Mouse (Mus musculus) myocyte (in vitro differentiated cells): ENCODE data around the gene Mss51.

Source experiments
- E2F4 ChIP-seq: IDR thresholded peaks from one replicate; pipeline ENCODE4 v1.6.1; 2011; ENCODE audit warnings: mild to moderate bottlenecking, control low read depth, moderate library complexity; ENCODE audit not compliant: insufficient read depth
- MAX ChIP-seq: IDR thresholded peaks from one replicate; pipeline ENCODE4 v1.6.1; 2011; ENCODE audit warnings: low read depth, mild to moderate bottlenecking, control low read depth
- MYOG ChIP-seq, 3 experiments: IDR thresholded peaks; one replicate each; pipeline ENCODE4 v1.6.1; 2011; ENCODE audit warnings: control low read depth in 2 of 3, low read depth in 2 of 3, mild to moderate bottlenecking in 2 of 3; ENCODE audit not compliant: insufficient read length in 2 of 3, control insufficient read depth in 1 of 3, insufficient read depth in 1 of 3
- POLR2A ChIP-seq: IDR thresholded peaks from one replicate; pipeline ENCODE4 v1.6.1; 2011; ENCODE audit warnings: low read depth, mild to moderate bottlenecking, control low read depth, moderate library complexity; ENCODE audit not compliant: insufficient read length
- POLR2AphosphoS2 ChIP-seq: IDR thresholded peaks from one replicate; pipeline ENCODE4 v1.6.1; 2011; ENCODE audit warnings: low read depth, control low read depth; ENCODE audit not compliant: insufficient read length
- SRF ChIP-seq: IDR thresholded peaks from one replicate; pipeline ENCODE4 v1.6.1; 2011; ENCODE audit warnings: low read depth; ENCODE audit not compliant: control insufficient read depth, insufficient read length
- TCF3 ChIP-seq: IDR thresholded peaks from one replicate; pipeline ENCODE4 v1.6.1; 2011; ENCODE audit warnings: low read depth, control low read depth; ENCODE audit not compliant: insufficient read length

DNA sequence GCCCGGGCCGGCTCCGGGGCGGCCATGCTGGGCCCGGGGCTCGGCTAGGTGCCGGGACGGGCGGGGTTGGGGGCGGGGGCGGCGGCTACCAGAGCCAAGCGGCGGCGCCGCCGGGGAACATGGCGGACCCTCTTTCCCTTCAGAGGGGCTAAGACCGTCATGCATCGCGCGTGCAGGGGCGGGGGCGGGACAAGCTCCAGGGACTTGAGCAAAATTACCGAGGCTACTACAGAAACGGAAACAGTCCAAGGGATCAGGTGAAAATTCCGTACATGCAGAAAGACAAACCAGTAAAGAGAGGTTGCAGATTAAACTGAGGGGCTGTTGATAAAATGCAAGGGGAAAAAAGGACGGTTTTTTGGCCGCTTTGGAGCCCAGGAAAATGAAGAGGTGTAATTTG is 49.7 kb upstream of the Mss51 start, which contains the start of gene Ppp3cb:
- TF ChIP-seq MYOG (IDR thresholded peaks at IDR 0.05; ENCODE audit: control insufficient read depth in 1 of 3, insufficient read depth in 1 of 3, insufficient read length in 2 of 3, low read depth in 2 of 3) (no peak), POLR2A (no peak), SRF (no peak), POLR2AphosphoS2 (no peak), TCF3 (no peak), E2F4 (no peak), MAX (no peak)
